Mouse (Mus musculus) left cerebral cortex, postnatal 10 days (tissue): ENCODE data around the gene Irf3. TPM values are rescaled to one million over a fixed set of nuclear protein-coding genes. Genes with fewer than 3 reads are reported as not detected.

Source experiments
- DNase-seq, 2 experiments: peaks; one replicate each; pipeline ENCODE4 v3.0.0; 2021 to 2022; ENCODE audit warnings: low spot score in 2 of 2, mixed read lengths in 1 of 2; ENCODE audit errors: extremely low spot score in 1 of 2
- intact Hi-C: fragments of 180-260 bp; cut with DNase I; formaldehyde crosslinking; loops from one replicate; pipeline ENCODE4 v1.15.1; 2025
- microRNA-seq: library from miRNA; unstranded; fragments of <30 nt; microRNA quantifications from one replicate; pipeline ENCODE4 v1.2.0, GENCODE M21; 2022
- total RNA-seq, 2 experiments: library from RNA; stranded (reverse); gene quantifications; 2 replicates each; pipeline ENCODE4 v1.2.3; 2021

Irf3 gene
- total RNA-seq, 2 experiments from 2014 or later, result 25.5 to 32.2 TPM

DNA sequence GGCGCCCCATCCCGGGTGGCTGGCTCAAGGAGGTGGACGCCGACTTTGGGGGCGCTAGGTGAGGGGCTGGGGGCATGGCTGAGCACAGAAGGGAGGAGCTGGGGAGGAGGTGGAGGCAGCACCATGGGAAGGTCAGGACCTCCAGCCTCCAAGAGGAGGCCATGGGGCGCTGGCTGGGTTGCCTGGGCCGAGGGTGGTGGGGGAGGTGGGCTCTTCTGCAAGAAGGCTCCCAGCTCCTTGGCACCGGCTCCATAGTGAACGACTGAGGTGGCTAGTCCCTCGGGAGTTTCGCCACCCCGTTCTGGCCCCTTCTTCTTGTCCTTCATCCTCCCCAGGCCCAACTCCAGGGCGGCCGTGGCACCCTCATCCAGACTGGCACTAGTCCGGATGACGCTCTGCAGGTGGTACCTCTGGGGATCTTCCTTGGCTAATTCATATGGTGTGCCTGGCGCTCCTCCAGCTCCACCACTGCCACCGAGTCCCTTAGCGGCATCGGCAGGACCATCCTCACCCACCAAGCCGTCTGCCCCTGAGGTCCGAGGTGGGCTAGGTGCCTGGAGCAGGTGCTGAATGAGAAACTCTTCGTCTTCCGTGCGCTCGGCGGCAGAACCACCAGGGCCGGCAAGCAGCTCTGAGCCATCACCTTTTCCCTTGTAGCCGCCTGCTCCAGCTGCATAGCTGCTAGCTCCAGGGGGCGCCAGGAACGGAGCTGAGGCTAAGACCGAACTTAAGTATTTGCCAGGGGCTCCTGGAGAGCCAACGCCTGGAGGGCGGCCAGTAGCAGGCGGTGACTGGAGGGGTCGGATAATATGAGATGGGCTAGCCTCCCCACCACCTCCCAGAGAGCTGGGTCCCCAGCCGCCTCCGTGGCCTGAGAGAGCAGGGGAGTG lies 50.8 kb downstream of the Irf3 start:
- peak in 1 of 2 experiments; percentile 48 for DNase-seq
- intact Hi-C loops, result no loop called here

DNA sequence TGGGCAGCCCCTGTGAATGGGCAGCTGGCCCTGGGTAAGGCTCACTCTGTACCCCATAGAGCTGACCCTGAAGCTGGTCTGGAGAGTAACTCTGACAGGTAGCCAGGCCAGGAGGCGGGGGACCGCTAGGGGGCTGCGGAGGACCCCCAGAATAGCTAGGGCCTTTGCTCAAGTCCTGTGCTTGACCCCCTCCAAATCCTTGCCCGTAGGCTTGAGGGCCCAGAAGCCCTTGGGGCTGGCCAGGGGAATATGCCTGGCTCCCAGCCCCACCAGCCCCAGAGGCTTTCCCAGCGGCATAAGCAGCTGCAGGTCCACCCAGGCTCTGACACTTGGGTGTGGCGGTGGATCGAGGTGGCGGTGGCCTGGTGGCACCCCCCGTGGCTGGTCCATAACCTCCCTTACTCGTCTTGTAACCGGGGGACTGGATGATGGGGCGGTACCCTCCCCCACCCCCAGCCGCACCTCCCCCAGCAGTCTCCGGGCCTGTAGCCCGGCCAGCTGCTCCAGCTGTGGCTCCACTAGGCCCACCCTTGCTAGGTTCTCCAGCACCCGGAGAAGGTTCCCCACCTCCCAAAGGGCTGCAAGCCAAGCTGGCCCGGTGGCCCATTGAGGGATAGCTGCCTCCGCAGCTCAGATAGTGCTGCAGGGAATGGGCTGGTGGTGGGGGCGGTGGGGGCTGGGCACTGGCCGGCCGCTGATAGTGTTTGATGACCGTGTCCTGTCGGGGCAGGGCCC lies 51.6 kb downstream of the Irf3 start:
- peak in 1 of 2 experiments; percentile 40 for DNase-seq
- intact Hi-C loops, result no loop called here

DNA sequence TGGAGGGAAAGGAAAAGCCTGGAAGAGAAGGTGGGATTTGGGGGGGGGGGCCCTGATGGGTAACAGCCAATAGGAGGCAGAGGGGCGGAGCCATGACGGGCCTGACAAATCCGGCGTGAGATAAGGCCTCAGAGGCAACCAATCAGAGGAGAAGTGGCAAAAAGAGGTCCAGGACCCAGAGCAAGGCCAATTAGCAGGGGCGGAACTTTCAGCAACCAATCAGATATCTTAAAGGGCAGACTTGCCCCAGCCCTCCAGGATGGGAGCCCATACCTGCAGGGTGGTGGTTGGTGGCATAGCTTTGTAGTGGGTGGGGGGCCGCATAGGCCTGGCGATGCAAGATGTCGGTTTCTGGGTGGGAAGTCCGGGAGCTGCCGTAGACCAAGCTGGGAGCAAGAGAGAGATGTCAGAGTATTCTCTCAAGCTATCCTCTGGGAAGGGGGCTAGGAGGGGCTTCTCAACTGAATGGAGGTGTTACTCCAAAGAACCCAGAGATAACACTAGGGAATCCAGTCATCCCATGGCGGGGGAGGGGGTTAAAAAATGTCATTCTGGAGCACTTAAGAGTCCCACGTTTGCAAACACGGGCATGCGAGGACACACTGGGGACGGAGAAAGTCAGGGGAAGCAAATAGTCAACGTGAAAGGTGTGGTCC lies 53.6 kb downstream of the Irf3 start:
- intact Hi-C loops, result loop anchor here (5.0 kb wide), 1 partner anchor 34 kb away; the partner anchor contains the start of genes Rras and Scaf1

DNA sequence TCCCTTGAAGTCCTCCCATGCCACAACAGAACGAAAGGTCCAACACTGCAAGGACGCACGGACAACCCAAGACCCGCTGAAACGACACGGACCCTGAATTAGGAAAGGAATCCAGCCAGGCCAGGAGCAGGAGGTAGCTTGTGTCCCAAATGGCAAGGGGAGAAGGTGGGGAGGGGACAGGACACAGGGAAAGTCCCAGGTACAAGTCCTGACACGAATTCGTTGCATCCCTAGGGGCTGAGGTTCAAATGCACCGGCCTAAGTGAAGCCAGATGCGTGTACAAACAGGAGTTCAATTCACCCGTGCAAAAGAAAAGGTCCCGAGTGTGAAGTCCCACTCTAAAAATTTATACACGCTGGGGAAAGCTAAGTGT lies 54.1 kb downstream of the Irf3 start:
- intact Hi-C loops, result loop anchor here (5.0 kb wide), 1 partner anchor 34 kb away; the partner anchor contains the start of genes Rras and Scaf1

More for the DNA sequence above, 53.6 kb downstream of the Irf3 start:
- DNase-seq, result peak; percentile 72 to 88

More for the DNA sequence above, 54.1 kb downstream of the Irf3 start:
- no peak for DNase-seq

Small RNAs within 50 kb of the gene (microRNA-seq; reads per million reads assigned to microRNA genes)
- 5.2 reads per million, percentile 18 among the genes with 10 or more reads in this experiment for gene Mir7054

Other genes starting within 250 kb of the Irf3 start
- gene Vrk3, start 249.2 kb upstream of the Irf3 start, total RNA-seq, result 10 to 100 TPM; 24.5 to 30.8 TPM
- under 1 TPM; 0.79 to 0.81 TPM for gene Zfp473, start 246.6 kb upstream of the Irf3 start, total RNA-seq
- gene Nup62, start 181.6 kb upstream of the Irf3 start, total RNA-seq, result 10 to 100 TPM; 39.8 to 42.9 TPM
- 1 to 10 TPM; 1.1 to 2.7 TPM for gene Il4i1, start 181.3 kb upstream of the Irf3 start, total RNA-seq
- 10 to 100 TPM; 23.6 to 24.1 TPM for gene Atf5, start 181.0 kb upstream of the Irf3 start, total RNA-seq
- gene Akt1s1, start 148.7 kb upstream of the Irf3 start, total RNA-seq, result 10 to 100 TPM; 69.6 to 74.9 TPM
- 10 to 100 TPM; 43.2 to 61.0 TPM for gene Tbc1d17, start 148.6 kb upstream of the Irf3 start, total RNA-seq
- 10 to 100 TPM; 28.1 to 31.1 TPM for gene Pnkp, start 140.5 kb upstream of the Irf3 start, total RNA-seq
- 100 to 1,000 TPM; 251 to 269 TPM for gene Ptov1, start 127.9 kb upstream of the Irf3 start, total RNA-seq
- 100 to 1,000 TPM in 1 of 2 experiments, 10 to 100 TPM in 1; 98.0 to 110 TPM for gene Med25, start 104.9 kb upstream of the Irf3 start, total RNA-seq
- gene Fuz, start 101.6 kb upstream of the Irf3 start, total RNA-seq, result 10 to 100 TPM; 17.8 to 19.0 TPM
- 100 to 1,000 TPM; 356 to 358 TPM for gene Ap2a1, start 68.2 kb upstream of the Irf3 start, total RNA-seq
- gene Tsks, start 54.4 kb upstream of the Irf3 start, total RNA-seq, result 1 to 10 TPM; 1.0 to 1.7 TPM
- gene Cpt1c, start 22.8 kb upstream of the Irf3 start, total RNA-seq, result 10 to 100 TPM; 93.4 to 95.5 TPM
- gene Prmt1, start 11.1 kb upstream of the Irf3 start, total RNA-seq, result 100 to 1,000 TPM; 253 to 257 TPM
- 1 to 10 TPM; 3.8 to 5.1 TPM for gene Bcl2l12, start 1.1 kb downstream of the Irf3 start, total RNA-seq
- 100 to 1,000 TPM; 156 to 160 TPM for gene Scaf1, start 18.7 kb downstream of the Irf3 start, total RNA-seq
- 1 to 10 TPM; 8.7 to 9.6 TPM for gene Rras, start 20.3 kb downstream of the Irf3 start, total RNA-seq
- gene Prr12, start 55.2 kb downstream of the Irf3 start, total RNA-seq, result 10 to 100 TPM; 67.4 to 68.0 TPM
- 10 to 100 TPM; 50.1 to 52.3 TPM for gene Nosip, start 64.8 kb downstream of the Irf3 start, total RNA-seq
- gene Prrg2, start 65.0 kb downstream of the Irf3 start, total RNA-seq, result 1 to 10 TPM; 5.3 to 9.0 TPM
- gene Rcn3, start 94.6 kb downstream of the Irf3 start, total RNA-seq, result 1 to 10 TPM; 6.4 to 7.5 TPM
- 10 to 100 TPM; 16.5 to 18.7 TPM for gene Fcgrt, start 106.2 kb downstream of the Irf3 start, total RNA-seq
- 100 to 1,000 TPM; 482 to 530 TPM for gene Rps11, start 126.8 kb downstream of the Irf3 start, total RNA-seq
- gene Rpl13a, start 131.1 kb downstream of the Irf3 start, total RNA-seq, result 100 to 1,000 TPM; 739 TPM
- gene Gm45713, start 138.6 kb downstream of the Irf3 start, total RNA-seq, result not detected
- gene Flt3l, start 138.8 kb downstream of the Irf3 start, total RNA-seq, result 1 to 10 TPM; 2.7 to 3.3 TPM
- 10 to 100 TPM; 60.0 to 66.7 TPM for gene Pih1d1, start 156.7 kb downstream of the Irf3 start, total RNA-seq
- 10 to 100 TPM; 13.3 to 16.7 TPM for gene Aldh16a1, start 156.9 kb downstream of the Irf3 start, total RNA-seq
- gene Slc17a7, start 166.3 kb downstream of the Irf3 start, total RNA-seq, result 1,000 to 10,000 TPM; 1,057 to 1,070 TPM
- under 1 TPM in 1 of 2 experiments, not detected in 1; 0.17 TPM for gene Gfy, start 181.9 kb downstream of the Irf3 start, total RNA-seq
- gene Pth2, start 183.3 kb downstream of the Irf3 start, total RNA-seq, result not detected
- gene Ccdc155, start 207.2 kb downstream of the Irf3 start, total RNA-seq, result 1 to 10 TPM; 2.0 to 2.3 TPM
- 10 to 100 TPM; 16.3 to 18.7 TPM for gene Dkkl1, start 214.5 kb downstream of the Irf3 start, total RNA-seq
- gene Tead2, start 218.1 kb downstream of the Irf3 start, total RNA-seq, result 1 to 10 TPM; 6.6 to 6.8 TPM
- gene Cd37, start 241.5 kb downstream of the Irf3 start, total RNA-seq, result 1 to 10 TPM; 4.1 to 4.3 TPM
- 1 to 10 TPM; 1.4 to 1.7 TPM for gene Slc6a16, start 243.4 kb downstream of the Irf3 start, total RNA-seq